Mouse (Mus musculus): ENCODE measurements around the gene Emc8. TPM values are rescaled to one million over a fixed set of nuclear protein-coding genes. Genes with fewer than 3 reads are reported as not detected.

Gene Emc8
- polyA plus RNA-seq (2012; rRNA removed), result 64.7 and 71.5 TPM in 2 replicates

DNA sequence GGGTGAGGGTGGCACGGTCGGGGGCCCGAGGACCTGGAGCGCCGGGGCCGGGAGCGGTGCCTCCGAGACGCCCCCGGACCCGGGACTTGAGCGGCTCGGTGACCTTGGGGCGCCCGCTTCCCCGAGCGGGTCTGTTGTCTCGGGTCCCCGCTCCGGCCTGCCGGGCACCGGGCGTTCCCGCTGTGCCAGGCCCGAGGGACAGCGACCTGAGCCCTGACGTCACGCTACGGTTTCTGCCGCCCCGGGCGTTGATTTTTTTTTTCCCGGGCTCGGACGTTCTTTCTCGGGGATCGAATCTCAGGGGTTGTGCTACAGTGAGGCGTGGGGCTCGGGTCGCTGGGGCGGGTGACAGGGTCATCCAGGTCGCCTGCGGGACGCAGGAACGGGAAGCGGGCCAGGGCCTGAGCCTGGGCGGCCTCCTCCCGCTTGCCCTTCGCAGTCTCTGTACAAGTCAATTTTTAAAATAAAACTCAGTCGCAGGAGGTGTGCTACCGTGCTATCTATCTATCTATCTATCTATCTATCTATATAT is at the start of gene Emc8:
Gene Emc8 (minus strand): TSS at position 200 of the 532 bp plus-strand sequence.

DNA sequence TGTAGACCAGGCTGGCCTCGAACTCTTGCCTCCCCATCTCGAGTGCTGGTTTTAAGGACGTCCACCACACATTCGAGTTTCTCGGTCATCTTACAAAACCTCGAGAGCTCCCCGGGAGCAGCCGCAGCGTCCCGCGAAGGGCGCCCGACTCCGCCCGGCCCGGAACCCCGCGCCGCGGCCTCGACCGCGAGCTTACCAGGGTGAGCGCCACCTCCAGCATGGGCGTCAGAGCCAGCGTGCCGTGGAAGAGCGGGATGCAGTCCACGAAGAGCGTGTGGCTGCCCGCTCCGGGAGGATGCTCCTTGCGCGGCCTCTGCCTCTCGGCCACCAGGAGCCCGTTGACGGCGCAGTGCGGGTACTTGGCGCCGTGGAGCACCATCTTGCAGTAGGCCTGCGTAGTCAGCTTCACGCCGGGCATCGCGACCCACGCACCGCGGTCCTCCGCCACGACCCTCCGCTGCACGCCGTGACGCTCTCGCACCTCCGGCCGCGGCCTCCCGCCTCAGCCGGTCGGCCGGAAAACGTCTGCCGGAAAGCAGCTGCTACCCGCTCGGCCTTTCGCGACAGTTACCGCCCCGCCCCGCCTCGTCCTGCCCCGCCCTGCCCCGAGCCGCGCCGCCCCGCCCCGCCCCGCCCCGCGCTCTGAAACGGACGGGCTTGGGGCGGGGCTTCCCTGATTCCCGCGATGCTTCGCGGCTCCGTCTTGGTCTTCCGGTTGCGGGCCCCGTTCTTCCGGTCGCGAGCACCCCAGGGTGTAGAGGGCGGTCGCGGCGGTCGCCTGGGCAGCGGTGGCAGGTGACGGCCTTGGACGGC is 606 bp downstream of the Emc8 start, which contains the start of the genes Gm27021 and Cox4i1:
Gene Gm27021 (minus strand): TSS at position 519 of the 813 bp plus-strand sequence.
Gene Cox4i1 (plus strand): TSS at position 662 of the 813 bp plus-strand sequence.

DNA sequence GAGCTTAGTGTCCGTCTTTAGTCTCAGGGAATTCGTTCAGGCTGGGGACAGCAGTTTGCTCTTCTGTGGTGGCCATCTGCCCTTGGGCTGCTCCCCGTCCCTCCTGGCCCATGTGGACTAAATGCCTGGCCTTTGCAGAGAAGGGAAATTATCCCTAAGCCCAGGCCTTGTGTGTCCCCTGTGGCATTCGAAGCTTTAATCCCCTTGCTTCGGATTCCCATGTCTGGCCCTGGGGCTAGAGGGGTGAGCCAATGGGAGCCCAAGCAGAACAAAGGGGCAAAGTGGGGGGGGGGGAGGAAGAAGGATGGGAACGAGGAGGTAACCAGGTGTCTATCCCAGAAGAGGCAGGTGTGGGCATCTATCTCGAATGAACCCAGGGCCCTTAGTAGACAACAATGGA is 20.8 kb downstream of the Emc8 start, which contains the start of gene 1190005I06Rik:
Gene 1190005I06Rik (minus strand): TSS at position 101 of the 400 bp plus-strand sequence.

Other genes with a start within 250 kb of the Emc8 start
- 13.7 and 15.6 TPM in 2 replicates for gene Gins2, start 79.3 kb downstream of the Emc8 start, polyA plus RNA-seq (2012; rRNA removed)
- gene 1190005I06Rik, start 20.9 kb downstream of the Emc8 start, polyA plus RNA-seq (2012; rRNA removed), result 15.0 and 15.2 TPM in 2 replicates
- 3.7 and 4.2 TPM in 2 replicates for gene Gm27021, start 494 bp downstream of the Emc8 start, polyA plus RNA-seq (2012; rRNA removed)
- gene Cox4i1, start 351 bp downstream of the Emc8 start, polyA plus RNA-seq (2012; rRNA removed), result 1,263 and 1,364 TPM in 2 replicates
- 1.2 TPM in 2 replicates for gene Irf8, start 67.8 kb upstream of the Emc8 start, polyA plus RNA-seq (2012; rRNA removed)